Mouse (Mus musculus): ENCODE data around the gene Tox2. TPM values are rescaled to one million over a fixed set of nuclear protein-coding genes. Genes with fewer than 3 reads are reported as not detected.

The Tox2 gene
- total RNA-seq, 2 experiments from 2014 or later = 23.9 to 26.4 TPM

DNA sequence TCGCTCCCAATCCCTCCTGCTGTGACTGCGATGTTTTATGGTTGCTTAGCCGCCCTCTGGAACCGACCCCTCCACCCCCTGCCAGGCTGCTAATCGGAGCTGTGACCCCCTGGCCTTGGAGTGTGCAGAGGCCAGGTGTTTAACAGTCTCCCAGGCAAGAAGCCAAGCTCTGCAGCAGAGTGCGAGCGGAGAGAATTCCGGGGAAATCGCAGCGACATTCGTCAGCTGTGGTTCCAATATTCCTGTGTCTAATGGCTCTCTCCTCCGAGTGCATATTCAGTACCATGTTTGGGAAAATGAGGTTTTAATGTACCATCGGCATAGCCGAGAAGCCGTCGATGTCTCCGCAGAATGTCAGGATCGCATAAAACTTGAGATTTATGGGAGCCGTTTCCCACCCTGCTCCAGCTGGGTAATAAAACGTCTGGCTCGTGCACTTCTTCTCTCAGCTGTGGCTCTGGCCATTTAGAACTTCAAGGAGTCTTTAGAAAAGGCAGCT, 86.0 kb downstream of the Tox2 start:
- DNase-seq (ENCODE audit: extremely low spot score in 1 of 2, low spot score in 2 of 2) = peak in 1 of 2 experiments; percentile 52
- intact Hi-C loops (cut with DNase I) = no loop called here

GRCm38 (mm10) chr2:163296999-163297630, 94.2 kb downstream of the Tox2 start:
- intact Hi-C loops (cut with DNase I) = no loop called here

GRCm38 (mm10) chr2:163300069-163301060, 97.4 kb downstream of the Tox2 start:
- intact Hi-C loops (cut with DNase I) = no loop called here
- DNase-seq (ENCODE audit: extremely low spot score in 1 of 2, low spot score in 2 of 2) = no peak

More at GRCm38 (mm10) chr2:163296999-163297630, 94.2 kb downstream of the Tox2 start:
- DNase-seq (ENCODE audit: extremely low spot score in 1 of 2, low spot score in 2 of 2) = no peak

- no peak for DNase-seq (ENCODE audit: extremely low spot score in 1 of 2, low spot score in 2 of 2)
- intact Hi-C loops (cut with DNase I) = no loop called here
These were observed 98.7 kb downstream of the Tox2 start for GRCm38 (mm10) chr2:163301641-163302040.

GRCm38 (mm10) chr2:163303037-163303436, 100.1 kb downstream of the Tox2 start:
- DNase-seq (ENCODE audit: extremely low spot score in 1 of 2, low spot score in 2 of 2) = no peak
- intact Hi-C loops (cut with DNase I) = no loop called here

GRCm38 (mm10) chr2:163309376-163309775, 106.5 kb downstream of the Tox2 start:
- DNase-seq (ENCODE audit: extremely low spot score in 1 of 2, low spot score in 2 of 2) = peak in 1 of 2 experiments; percentile 54
- intact Hi-C loops (cut with DNase I) = no loop called here

DNA sequence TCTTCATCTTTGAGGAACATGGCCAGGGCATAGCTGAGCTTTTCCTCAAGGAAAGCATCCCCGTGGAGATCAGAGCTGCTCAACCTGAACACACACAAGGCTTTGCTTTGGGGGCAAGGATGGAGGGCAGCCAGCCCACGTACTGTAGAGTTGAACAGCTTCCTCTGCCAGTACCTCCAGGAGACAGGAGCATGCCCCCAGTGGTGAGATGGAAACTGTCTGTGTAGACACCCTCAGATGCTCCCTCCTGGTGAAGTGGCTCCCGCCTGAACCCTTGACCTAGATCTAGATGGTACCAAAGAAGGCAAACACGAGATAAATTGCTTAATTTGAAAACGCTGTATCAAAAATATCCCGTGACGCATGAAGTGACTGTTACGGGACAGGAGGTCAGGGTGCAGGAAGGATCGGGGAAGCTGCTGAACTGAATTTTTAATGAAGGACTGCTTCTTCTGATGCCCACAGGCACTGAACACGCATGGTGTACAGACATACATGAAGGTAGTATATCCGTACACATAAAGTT, 107.3 kb downstream of the Tox2 start:
- DNase-seq (ENCODE audit: extremely low spot score in 1 of 2, low spot score in 2 of 2) = no peak

DNA sequence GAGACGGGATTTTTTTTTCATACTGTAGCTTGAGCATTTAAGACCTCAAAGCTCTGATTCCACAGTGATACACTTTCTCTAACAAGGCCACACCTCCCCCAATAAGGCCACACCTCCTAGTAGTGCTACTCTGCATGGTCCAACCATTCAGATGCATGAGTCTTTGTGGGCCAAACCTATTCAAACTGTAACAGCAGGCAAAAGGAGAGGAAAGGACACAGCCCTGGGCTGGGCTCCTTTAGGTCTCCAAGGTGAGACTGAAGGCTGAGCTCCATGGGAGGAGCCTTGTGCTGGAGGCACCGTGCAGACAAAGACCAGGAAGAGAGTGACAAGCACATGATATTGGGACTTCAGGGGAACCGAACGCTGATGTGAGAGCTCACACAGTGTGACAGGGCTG, 114.4 kb downstream of the Tox2 start:
- intact Hi-C loops (cut with DNase I) = loop anchor here (10.0 kb wide), 1 partner anchor 112 kb away; the partner anchor contains the start of gene Tox2
- no peak for DNase-seq (ENCODE audit: extremely low spot score in 1 of 2, low spot score in 2 of 2)

More for the DNA sequence above, 107.3 kb downstream of the Tox2 start:
- intact Hi-C loops (cut with DNase I) = loop anchor here (10.0 kb wide), 1 partner anchor 105 kb away; the partner anchor contains the start of gene Tox2

GRCm38 (mm10) chr2:163318777-163319176, 115.9 kb downstream of the Tox2 start:
- DNase-seq (ENCODE audit: extremely low spot score in 1 of 2, low spot score in 2 of 2) = no peak
- intact Hi-C loops (cut with DNase I) = loop anchor here (10.0 kb wide), 1 partner anchor 114 kb away; the partner anchor contains the start of gene Tox2

DNA sequence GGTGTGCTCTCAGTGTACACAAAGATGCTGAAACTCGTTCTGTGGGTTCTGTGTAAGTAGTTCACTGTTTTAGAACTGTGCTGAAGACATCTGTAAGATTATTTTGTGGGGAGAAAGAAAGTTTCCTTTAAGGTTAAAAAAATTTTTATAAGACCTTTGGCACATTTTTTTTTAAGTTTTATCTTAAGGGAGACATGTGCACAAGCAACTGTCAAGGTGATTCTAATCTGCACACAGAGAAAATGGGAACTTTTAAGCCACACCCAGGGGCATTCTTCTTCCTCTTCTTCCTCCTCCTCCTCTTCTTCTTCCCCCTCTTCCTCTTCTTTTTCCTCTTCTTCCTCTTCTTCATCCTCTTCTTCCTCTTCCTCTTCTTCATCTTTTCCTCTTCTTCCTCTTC, 120.2 kb downstream of the Tox2 start:
- intact Hi-C loops (cut with DNase I) = no loop called here
- no peak for DNase-seq (ENCODE audit: extremely low spot score in 1 of 2, low spot score in 2 of 2)

DNA sequence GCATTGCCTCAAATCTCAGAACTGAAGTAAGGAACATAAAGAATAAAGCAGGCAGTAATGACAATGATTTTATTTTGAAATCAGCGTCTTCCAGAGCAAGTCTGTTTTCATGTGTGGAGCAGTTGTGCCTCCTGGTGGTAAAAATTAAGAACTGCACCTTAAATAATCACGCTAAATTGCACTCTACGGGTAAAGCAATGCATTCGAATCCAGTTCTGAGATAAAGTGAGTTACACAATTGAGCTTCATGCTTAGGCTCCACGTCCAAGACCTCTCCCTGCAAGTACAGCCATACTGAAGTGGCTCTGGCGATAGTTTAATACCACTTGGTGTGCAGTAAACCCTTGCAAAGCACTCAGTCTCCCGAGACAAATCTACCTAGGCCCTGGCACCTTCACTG, 127.8 kb downstream of the Tox2 start:
- intact Hi-C loops (cut with DNase I) = loop anchor here (2.0 to 5.0 kb wide), 3 partner anchors 230 to 408 kb away; no protein-coding TSS in a partner anchor
- peak in 1 of 2 experiments; percentile 59 for DNase-seq (ENCODE audit: extremely low spot score in 1 of 2, low spot score in 2 of 2)

- no peak for DNase-seq (ENCODE audit: extremely low spot score in 1 of 2, low spot score in 2 of 2)
- intact Hi-C loops (cut with DNase I) = loop anchor here (2.0 to 5.0 kb wide), 3 partner anchors 231 to 409 kb away; no protein-coding TSS in a partner anchor
These were observed 128.5 kb downstream of the Tox2 start for GRCm38 (mm10) chr2:163331423-163331822.

DNA sequence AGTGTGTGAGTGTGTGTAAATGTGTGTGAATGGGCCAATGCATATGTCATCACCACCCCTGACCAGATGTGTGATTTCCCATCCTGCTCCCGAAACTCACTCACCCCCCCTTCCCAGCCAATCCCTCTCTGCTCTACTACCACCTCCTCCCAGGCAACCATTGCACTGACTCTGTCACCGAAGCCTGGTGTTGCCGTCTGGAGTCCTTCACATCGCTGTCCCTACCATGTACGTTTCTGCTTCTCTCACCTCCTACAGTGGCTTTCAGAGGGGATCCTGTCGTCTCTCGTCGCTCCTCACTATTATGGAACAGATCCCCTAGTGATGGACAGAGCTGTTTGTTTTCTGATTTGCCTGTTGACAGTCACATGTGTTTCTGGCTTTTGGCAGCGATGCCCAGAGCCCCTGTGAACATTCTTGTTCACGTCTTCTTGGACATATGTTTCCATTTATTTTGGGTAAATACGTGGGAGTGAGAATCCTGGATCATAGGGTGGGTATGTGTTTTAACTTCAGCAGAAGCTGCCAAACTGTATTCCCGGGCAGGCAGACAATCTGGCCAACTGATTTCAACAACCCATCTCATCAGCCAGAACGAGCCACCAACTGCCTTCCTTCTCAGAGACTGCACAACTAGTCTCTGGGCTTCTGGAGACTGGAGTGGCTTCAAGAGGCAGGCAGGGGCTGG, 129.6 kb downstream of the Tox2 start:
- DNase-seq (ENCODE audit: extremely low spot score in 1 of 2, low spot score in 2 of 2) = peak in 1 of 2 experiments; percentile 67
- intact Hi-C loops (cut with DNase I) = loop anchor here (5.0 kb wide), 2 partner anchors 285 to 410 kb away; no protein-coding TSS in a partner anchor

DNA sequence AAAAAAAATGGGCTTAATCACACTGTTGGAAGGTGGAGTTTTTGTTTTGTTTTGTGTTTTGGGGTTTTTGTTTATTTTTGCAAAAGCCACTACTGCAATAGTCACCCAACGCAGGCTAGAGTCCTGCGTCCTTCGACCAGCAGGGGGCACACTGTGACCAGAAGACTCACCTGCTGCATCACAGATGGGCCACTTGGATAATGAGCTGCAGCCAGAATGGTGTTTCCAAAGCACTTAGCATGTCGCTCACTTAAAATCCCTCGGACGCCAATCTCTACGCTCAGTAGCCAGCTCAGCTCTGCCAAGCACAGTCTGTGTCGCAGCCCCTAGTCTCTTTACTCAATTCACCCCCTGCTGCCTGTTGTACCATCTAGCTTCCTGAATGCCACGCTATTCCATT, 137.3 kb downstream of the Tox2 start:
- intact Hi-C loops (cut with DNase I) = loop anchor here (1.0 kb wide), 1 partner anchor 61 kb away; no protein-coding TSS in a partner anchor
- peak; percentile 42 to 62 for DNase-seq (ENCODE audit: extremely low spot score in 1 of 2, low spot score in 2 of 2)

DNA sequence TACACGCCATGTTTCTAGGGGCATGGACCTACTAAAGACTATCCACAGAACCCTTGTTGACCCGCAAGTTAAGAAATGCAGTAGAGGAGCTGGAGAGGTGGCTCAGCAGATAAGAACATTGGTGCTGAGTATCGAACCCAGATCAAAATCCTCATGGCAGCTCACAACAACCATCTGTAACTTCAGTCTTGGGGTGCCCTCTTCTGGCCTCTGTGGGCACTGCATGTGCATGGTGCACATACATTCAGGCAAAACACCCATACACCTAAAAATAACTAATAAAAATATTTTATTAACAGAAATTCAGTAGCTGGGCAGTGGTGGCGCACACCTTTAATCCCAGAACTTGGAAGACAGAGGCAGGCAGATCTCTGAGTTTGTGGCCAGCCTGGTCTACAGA, 140.7 kb downstream of the Tox2 start:
- intact Hi-C loops (cut with DNase I) = no loop called here

DNA sequence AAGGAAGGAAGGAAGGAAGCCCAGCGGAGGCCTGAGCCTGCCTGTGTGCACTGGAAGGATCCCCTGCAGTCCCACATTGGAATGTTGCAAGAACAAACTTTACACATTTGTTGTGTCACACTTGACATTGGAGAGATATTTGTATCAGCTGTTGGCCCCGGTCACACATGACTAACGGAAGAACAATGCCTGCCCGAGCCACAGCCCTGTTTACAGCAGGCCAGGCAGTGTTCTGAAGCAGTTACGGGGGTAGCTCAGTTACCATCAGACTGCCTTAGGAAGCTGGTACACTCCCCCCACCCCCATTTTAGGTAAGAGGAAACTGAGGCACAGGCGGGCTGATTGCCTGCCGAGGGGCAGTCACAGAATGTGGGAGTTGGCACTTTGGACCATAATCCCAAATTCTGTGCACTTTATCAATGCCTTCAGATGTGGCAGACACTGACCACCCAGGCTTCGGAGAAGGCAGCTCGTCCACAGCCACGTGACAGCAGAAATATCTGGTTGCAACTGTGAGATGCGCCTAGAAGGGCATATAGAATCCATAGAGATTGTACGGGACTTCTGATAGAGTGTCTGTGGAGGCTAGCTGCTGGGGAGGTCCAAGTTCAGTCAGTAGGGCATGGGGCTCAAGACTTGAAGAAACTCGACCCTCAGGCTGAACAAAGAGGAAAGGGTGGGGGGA, 142.2 kb downstream of the Tox2 start:
- no peak for DNase-seq (ENCODE audit: extremely low spot score in 1 of 2, low spot score in 2 of 2)
- intact Hi-C loops (cut with DNase I) = no loop called here

More for the DNA sequence above, 140.7 kb downstream of the Tox2 start:
- DNase-seq (ENCODE audit: extremely low spot score in 1 of 2, low spot score in 2 of 2) = no peak

GRCm38 (mm10) chr2:163346497-163346896, 143.6 kb downstream of the Tox2 start:
- intact Hi-C loops (cut with DNase I) = no loop called here
- no peak for DNase-seq (ENCODE audit: extremely low spot score in 1 of 2, low spot score in 2 of 2)
